In genomic region chr12:5428733-5429132, GRCm38 (mm10) we compare ENCODE assay signal across 13 mouse cellular contexts. TPM values are rescaled to one million over a fixed set of nuclear protein-coding genes. Genes with fewer than 3 reads are reported as not detected.
DNase-seq lines count a peak whose midpoint lies in the region; ATAC-seq lines count a peak whose summit lies in the region.
"Had no signal": no experiment of that assay in that cellular context is flagged by ENCODE, and none has a peak within 500 bp of the region (broad histone marks: within the 10 kb centered on the region; RNA-seq: fewer than 3 reads in every experiment).

No protein-coding gene starts in this region.

- H3K9me3 ChIP-seq in midbrain, embryonic 16.5 days (replicated peaks; ENCODE audit: control insufficient read depth, low read length, poor library complexity, severe bottlenecking) = no peaks in the 10 kb centered on the region
- H3K9me3 ChIP-seq in midbrain, embryonic 11.5 days (ENCODE audit: control insufficient read depth, low read length) = no peaks in the 10 kb centered on the region
- no peaks in the 10 kb centered on the region for H3K9me3 ChIP-seq in hindbrain, embryonic 16.5 days (ENCODE audit: control insufficient read depth, low read length)
- H3K9me3 ChIP-seq: embryonic facial prominence, embryonic 12.5 days; midbrain, embryonic 12.5 days had no signal

- no peaks in the 10 kb centered on the region for H3K27me3 ChIP-seq in midbrain, embryonic 16.5 days (ENCODE audit: control insufficient read depth, insufficient read depth, low read depth, low read length)
- no peaks in the 10 kb centered on the region for H3K27me3 ChIP-seq in midbrain, embryonic 11.5 days (ENCODE audit: control insufficient read depth, insufficient read depth, low read length)
- no peaks in the 10 kb centered on the region for H3K27me3 ChIP-seq in hindbrain, embryonic 16.5 days (replicated peaks; ENCODE audit: control insufficient read depth, insufficient read depth, low read length)
- H3K27me3 ChIP-seq: embryonic facial prominence, embryonic 12.5 days; midbrain, embryonic 12.5 days had no signal

- no peak overlapping the region for H3K4me3 ChIP-seq in midbrain, embryonic 16.5 days (ENCODE audit: low read depth, low read length)
- H3K4me3 ChIP-seq in midbrain, embryonic 11.5 days (ENCODE audit: low read depth, low read length) = no peak overlapping the region
- no peak overlapping the region for H3K4me3 ChIP-seq in hindbrain, embryonic 16.5 days (ENCODE audit: low read length)
- H3K4me3 ChIP-seq: embryonic facial prominence, embryonic 12.5 days; midbrain, embryonic 12.5 days had no signal

- H3K36me3 ChIP-seq in midbrain, embryonic 16.5 days (ENCODE audit: control insufficient read depth, insufficient read depth, low read length) = no peaks in the 10 kb centered on the region
- H3K36me3 ChIP-seq in midbrain, embryonic 11.5 days (ENCODE audit: control insufficient read depth, insufficient read depth, low read length) = no peaks in the 10 kb centered on the region
- H3K36me3 ChIP-seq in hindbrain, embryonic 16.5 days (ENCODE audit: control insufficient read depth, insufficient read depth, low read length) = no peaks in the 10 kb centered on the region
- H3K36me3 ChIP-seq: embryonic facial prominence, embryonic 12.5 days; midbrain, embryonic 12.5 days had no signal

- intact Hi-C loops in heart, postnatal 10 days (cut with DNase I) = no loop called here

- DNase-seq in cerebellum, postnatal 4 days (ENCODE audit: low spot score in 2 of 2) = no peak
- no peak for DNase-seq in midbrain, embryonic 11.5 days (ENCODE audit: low spot score, missing footprints)
- peak; percentile 24 for DNase-seq in telencephalon, adult 2 months (ENCODE audit: low read depth, low spot score)
- DNase-seq in heart, postnatal 10 days = no peak
- DNase-seq in adrenal gland, adult 8-10 months = no peak
- DNase-seq: heart, adult 11 months; kidney, adult 18-20 months had no signal

- no peak overlapping the region for H3K9ac ChIP-seq in midbrain, embryonic 16.5 days (ENCODE audit: low read depth, low read length)
- no peak overlapping the region for H3K9ac ChIP-seq in midbrain, embryonic 11.5 days (ENCODE audit: low read length)
- H3K9ac ChIP-seq in hindbrain, embryonic 16.5 days (ENCODE audit: low read depth, low read length) = no peak overlapping the region
- H3K9ac ChIP-seq: embryonic facial prominence, embryonic 12.5 days; midbrain, embryonic 12.5 days had no signal

- 67% methylated on average over 3 of the region's 3 CpGs for WGBS in midbrain, embryonic 16.5 days
- 75% methylated on average over 3 of the region's 3 CpGs for WGBS in midbrain, embryonic 11.5 days
- 46% methylated on average over 3 of the region's 3 CpGs for WGBS in hindbrain, embryonic 16.5 days

- H3K4me2 ChIP-seq in midbrain, embryonic 16.5 days (ENCODE audit: low read length) = no peak overlapping the region
- no peak overlapping the region for H3K4me2 ChIP-seq in midbrain, embryonic 11.5 days
- no peak overlapping the region for H3K4me2 ChIP-seq in hindbrain, embryonic 16.5 days (ENCODE audit: low read length)
- H3K4me2 ChIP-seq: embryonic facial prominence, embryonic 12.5 days; midbrain, embryonic 12.5 days had no signal

- no peaks in the 10 kb centered on the region for H3K4me1 ChIP-seq in midbrain, embryonic 16.5 days (ENCODE audit: control insufficient read depth, insufficient read depth, low read length)
- H3K4me1 ChIP-seq in midbrain, embryonic 11.5 days (ENCODE audit: control insufficient read depth, insufficient read depth, low read length) = no peaks in the 10 kb centered on the region
- no peaks in the 10 kb centered on the region for H3K4me1 ChIP-seq in hindbrain, embryonic 16.5 days (ENCODE audit: control insufficient read depth, insufficient read depth, low read depth, low read length)

- peak; percentile 80 for ATAC-seq in cerebellum, adult (ENCODE audit: insufficient number of reproducible peaks, low FRiP score, low TSS enrichment)
- ATAC-seq in midbrain, embryonic 16.5 days = peak; percentile 69; the same call in 1 of the 2 replicates
- ATAC-seq in midbrain, embryonic 11.5 days (ENCODE audit: low FRiP score) = no peak
- ATAC-seq in hindbrain, embryonic 16.5 days = peak; percentile 89

- no peak overlapping the region for H3K27ac ChIP-seq in midbrain, embryonic 16.5 days (ENCODE audit: low read length)
- no peak overlapping the region for H3K27ac ChIP-seq in midbrain, embryonic 11.5 days (ENCODE audit: low read depth, low read length)
- 0 out of 2 replicates have a peak overlapping the region, but pooled peaks have one; percentile 21 for H3K27ac ChIP-seq in hindbrain, embryonic 16.5 days (ENCODE audit: low read depth, low read length)
- H3K27ac ChIP-seq: embryonic facial prominence, embryonic 12.5 days; midbrain, embryonic 12.5 days; stomach, postnatal 0 days had no signal

RNA-seq across cellular contexts. Expression of gene Klhl29, which starts 53.3 kb away (rescaled TPM):
- 4.0 and 4.6 TPM in 2 replicates for polyA plus RNA-seq in midbrain, embryonic 16.5 days (2015; fragmentation: Nextera tagmentation; extraction: Ambion mirVana)
- polyA plus RNA-seq in midbrain, embryonic 11.5 days (2014; fragmentation: Nextera tagmentation; extraction: Ambion mirVana) = 1.9 and 2.0 TPM in 2 replicates
- polyA plus RNA-seq in hindbrain, embryonic 16.5 days (2015; fragmentation: Nextera tagmentation; extraction: Ambion mirVana) = 2.3 and 3.4 TPM in 2 replicates
- total RNA-seq in heart, postnatal 10 days (2021) = 1 to 10 TPM in 1 of 2 experiments, under 1 TPM in 1; 0.96 to 1.1 TPM
- total RNA-seq in adrenal gland, adult 8-10 months (2022) = 10 to 100 TPM; 17.1 to 26.7 (median 20.1) TPM
